Mouse (Mus musculus) midbrain, embryonic 16.5 days (tissue): ENCODE results near the gene Spint1. TPM values are rescaled to one million over a fixed set of nuclear protein-coding genes. Genes with fewer than 3 reads are reported as not detected.

Source experiments
- ATAC-seq: fragments of 200-750 bp; cut with Nextera tagmentation; 2 replicates; pipeline ENCODE4 v1.8.0; 2017; ENCODE audit warnings: moderate TSS enrichment
- H3K27ac ChIP-seq: fragments of 300-500 bp; sonication (generic); 2 replicates; pipeline ENCODE4 v1.5.1; 2014; ENCODE audit warnings: mild to moderate bottlenecking, low read length, mixed read lengths
- H3K27me3 ChIP-seq: fragments of 300-500 bp; sonication (generic); 2 replicates; pipeline ENCODE4 v1.6.1; 2014; ENCODE audit warnings: low read depth, low read length, mixed read lengths; ENCODE audit not compliant: control insufficient read depth, insufficient read depth
- H3K36me3 ChIP-seq: fragments of 300-500 bp; sonication (generic); 2 replicates; pipeline ENCODE4 v1.6.1; 2014; ENCODE audit warnings: mild to moderate bottlenecking, low read length, moderate library complexity, mixed read lengths; ENCODE audit not compliant: control insufficient read depth, insufficient read depth
- H3K4me1 ChIP-seq: fragments of 300-500 bp; sonication (generic); 2 replicates; pipeline ENCODE4 v1.6.1; 2014; ENCODE audit warnings: mild to moderate bottlenecking, low read length, mixed read lengths; ENCODE audit not compliant: control insufficient read depth, insufficient read depth
- H3K4me2 ChIP-seq: fragments of 300-500 bp; sonication (generic); 2 replicates; pipeline ENCODE4 v1.6.1; 2014; ENCODE audit warnings: mild to moderate bottlenecking, low read length, mixed read lengths
- H3K4me3 ChIP-seq: fragments of 300-500 bp; sonication (generic); 2 replicates; pipeline ENCODE4 v1.5.1; 2014; ENCODE audit warnings: low read depth, mild to moderate bottlenecking, low read length, moderate library complexity, mixed read lengths
- H3K9ac ChIP-seq: fragments of 300-500 bp; sonication (generic); 2 replicates; pipeline ENCODE4 v1.6.1; 2014; ENCODE audit warnings: low read depth, low read length, mixed read lengths
- H3K9me3 ChIP-seq: fragments of 300-500 bp; sonication (generic); replicated peaks from 2 replicates; pipeline ENCODE4 v1.6.1; 2014; ENCODE audit warnings: mild to moderate bottlenecking, low read length, mixed read lengths; ENCODE audit not compliant: control insufficient read depth, poor library complexity, severe bottlenecking
- WGBS: fragments of 180-500 bp; shearing (Covaris S2); extraction: QIAGEN DNeasy Blood & Tissue Kit; methylation state at CpG from one replicate; pipeline ENCODE4 v1.1.7; 2014; 5-methylcytosine and 5-hydroxymethylcytosine counted together
- polyA plus RNA-seq: library from polyadenylated mRNA; unstranded; fragments of >200 nt; fragmentation: Nextera tagmentation; extraction: Ambion mirVana; gene quantifications from 2 replicates; pipeline ENCODE4 v1.2.1, GENCODE M21; 2015

Gene Spint1
- polyA plus RNA-seq, 1 experiment from 2014 or later: 0.36 TPM

DNA sequence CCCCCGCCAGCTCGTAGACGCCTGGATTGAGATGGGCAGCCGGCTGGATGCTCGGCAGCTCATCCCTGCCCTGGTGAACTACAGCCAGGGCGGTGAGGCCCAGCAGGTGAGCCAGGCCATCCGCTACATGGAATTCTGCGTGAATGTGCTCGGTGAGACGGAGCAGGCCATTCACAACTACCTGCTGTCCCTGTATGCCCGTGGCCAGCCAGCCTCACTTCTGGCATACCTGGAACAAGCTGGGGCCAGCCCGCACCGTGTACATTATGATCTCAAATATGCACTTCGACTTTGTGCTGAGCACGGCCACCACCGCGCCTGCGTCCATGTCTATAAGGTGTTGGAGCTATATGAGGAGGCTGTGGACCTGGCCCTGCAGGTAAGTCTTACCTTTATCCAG is 57.2 kb downstream of the Spint1 start:
- peaks cover 9% of the 10 kb centered on the region for H3K4me1 ChIP-seq
- no peaks in the 10 kb centered on the region for H3K27me3 ChIP-seq
- H3K9ac ChIP-seq: no peak overlapping the region
- H3K9me3 ChIP-seq: no peaks in the 10 kb centered on the region
- H3K4me3 ChIP-seq: no peak overlapping the region
- no peak overlapping the region for H3K4me2 ChIP-seq
- 95% methylated on average over 18 of the region's 18 CpGs for WGBS
- H3K36me3 ChIP-seq: peaks cover 31% of the 10 kb centered on the region
- no peak for ATAC-seq
- no peak overlapping the region for H3K27ac ChIP-seq

DNA sequence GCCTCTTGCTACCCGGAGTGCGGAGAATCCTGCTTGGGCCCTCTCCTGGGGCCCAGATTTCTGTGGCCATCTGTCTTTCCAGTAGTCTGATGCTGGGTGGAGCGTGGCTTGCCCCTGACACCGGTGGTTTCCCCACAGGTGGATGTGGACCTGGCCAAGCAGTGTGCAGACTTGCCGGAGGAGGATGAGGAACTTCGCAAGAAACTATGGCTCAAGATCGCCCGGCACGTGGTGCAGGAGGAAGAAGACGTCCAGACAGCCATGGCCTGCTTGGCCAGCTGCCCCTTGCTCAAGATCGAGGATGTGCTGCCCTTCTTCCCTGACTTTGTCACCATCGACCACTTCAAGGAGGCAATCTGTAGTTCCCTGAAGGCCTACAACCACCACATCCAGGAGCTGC is 59.6 kb downstream of the Spint1 start:
- no peak overlapping the region for H3K27ac ChIP-seq
- no peaks in the 10 kb centered on the region for H3K9me3 ChIP-seq
- 89% methylated on average over 12 of the region's 12 CpGs for WGBS
- no peak overlapping the region for H3K4me3 ChIP-seq
- H3K36me3 ChIP-seq: peaks cover 27% of the 10 kb centered on the region
- no peak overlapping the region for H3K4me2 ChIP-seq
- no peaks in the 10 kb centered on the region for H3K27me3 ChIP-seq
- H3K9ac ChIP-seq: no peak overlapping the region
- ATAC-seq: no peak
- H3K4me1 ChIP-seq: peaks cover 5% of the 10 kb centered on the region

DNA sequence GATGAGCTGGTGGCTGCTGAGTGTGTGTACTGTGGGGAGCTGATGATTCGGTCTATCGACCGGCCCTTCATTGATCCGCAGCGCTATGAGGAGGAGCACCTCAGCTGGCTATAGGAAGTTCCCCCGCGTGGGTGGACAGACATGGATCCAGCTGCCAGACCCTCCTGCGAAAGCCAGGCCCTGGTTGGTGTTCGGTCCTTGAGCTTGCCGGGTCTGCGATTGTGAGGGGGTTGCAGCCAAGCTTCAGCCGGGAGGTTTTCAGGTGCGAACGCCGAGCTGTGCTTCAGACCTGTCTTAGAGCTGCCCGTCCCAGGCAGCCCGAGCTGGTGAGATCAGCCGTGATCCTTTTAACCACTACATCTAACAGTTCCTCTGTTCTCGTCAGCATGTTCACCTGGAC is 60.3 kb downstream of the Spint1 start:
- peaks cover 27% of the 10 kb centered on the region for H3K36me3 ChIP-seq
- H3K4me2 ChIP-seq: no peak overlapping the region
- H3K4me3 ChIP-seq: no peak overlapping the region
- WGBS: 93% methylated on average over 19 of the region's 19 CpGs
- peaks cover 5% of the 10 kb centered on the region for H3K4me1 ChIP-seq
- ATAC-seq: no peak
- no peaks in the 10 kb centered on the region for H3K9me3 ChIP-seq
- H3K27ac ChIP-seq: no peak overlapping the region
- no peak overlapping the region for H3K9ac ChIP-seq
- no peaks in the 10 kb centered on the region for H3K27me3 ChIP-seq

DNA sequence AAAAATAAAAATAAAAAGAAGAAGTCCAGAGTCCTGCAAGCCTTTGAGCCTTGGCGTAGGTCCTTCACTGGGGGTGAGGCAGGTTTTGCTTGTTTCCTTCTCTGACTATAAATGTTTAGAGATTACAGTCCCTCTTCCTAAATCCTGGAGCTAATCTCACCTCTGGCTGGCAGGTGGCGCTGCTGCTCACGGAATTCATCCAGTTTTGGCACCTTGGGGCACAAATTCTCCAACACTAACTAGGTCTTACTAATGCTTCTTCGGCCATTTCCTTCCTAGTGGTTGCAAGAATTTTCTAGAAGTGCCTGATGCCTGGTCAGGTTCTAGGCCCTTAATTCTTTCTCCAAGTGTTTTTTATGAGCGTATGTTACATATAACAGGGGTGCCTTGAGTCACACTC is 61.2 kb downstream of the Spint1 start:
- H3K4me1 ChIP-seq: peaks cover 5% of the 10 kb centered on the region
- H3K27me3 ChIP-seq: no peaks in the 10 kb centered on the region
- no peak overlapping the region for H3K4me2 ChIP-seq
- H3K9ac ChIP-seq: no peak overlapping the region
- WGBS: 49% methylated on average over 5 of the region's 5 CpGs
- no peak overlapping the region for H3K27ac ChIP-seq
- ATAC-seq: no peak
- no peaks in the 10 kb centered on the region for H3K9me3 ChIP-seq
- peaks cover 21% of the 10 kb centered on the region for H3K36me3 ChIP-seq
- H3K4me3 ChIP-seq: no peak overlapping the region

DNA sequence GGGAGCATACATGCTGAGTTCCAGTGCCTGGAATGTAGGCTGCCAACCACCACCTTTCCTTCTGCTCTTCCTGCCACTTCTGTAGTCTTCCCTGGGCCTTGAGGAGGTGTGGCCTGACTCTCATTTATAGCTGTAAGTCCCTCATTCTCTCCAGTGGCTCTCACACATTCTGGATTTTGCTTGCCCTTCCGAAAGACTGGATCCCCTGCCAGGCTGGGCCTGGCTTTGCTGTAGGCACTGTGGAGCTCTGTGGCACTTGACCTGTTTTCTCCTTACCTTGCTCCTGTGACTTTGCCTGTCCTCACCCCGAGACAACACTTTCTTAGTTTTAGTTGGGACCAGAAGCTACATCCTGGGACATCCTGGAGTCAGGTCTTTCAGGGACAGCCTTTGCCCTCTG is 61.7 kb downstream of the Spint1 start:
- no peaks in the 10 kb centered on the region for H3K27me3 ChIP-seq
- no peak overlapping the region for H3K4me2 ChIP-seq
- peaks cover 16% of the 10 kb centered on the region for H3K36me3 ChIP-seq
- H3K9me3 ChIP-seq: no peaks in the 10 kb centered on the region
- H3K4me1 ChIP-seq: peaks cover 5% of the 10 kb centered on the region
- no peak overlapping the region for H3K4me3 ChIP-seq
- H3K9ac ChIP-seq: no peak overlapping the region
- 91% methylated on average over 2 of the region's 2 CpGs for WGBS
- ATAC-seq: no peak
- H3K27ac ChIP-seq: no peak overlapping the region

Other genes starting within 250 kb of the Spint1 start
- gene Ccdc32, start 208.0 kb upstream of the Spint1 start, polyA plus RNA-seq: 40.7 and 44.6 TPM in 2 replicates
- gene Rpusd2, start 202.6 kb upstream of the Spint1 start, polyA plus RNA-seq: 4.1 and 4.5 TPM in 2 replicates
- 4.5 and 8.4 TPM in 2 replicates for gene Knl1, start 190.2 kb upstream of the Spint1 start, polyA plus RNA-seq
- gene Rad51, start 124.6 kb upstream of the Spint1 start, polyA plus RNA-seq: 5.8 and 7.5 TPM in 2 replicates
- gene Rmdn3, start 80.3 kb upstream of the Spint1 start, polyA plus RNA-seq: 52.4 and 52.9 TPM in 2 replicates
- gene Gchfr, start 69.6 kb upstream of the Spint1 start, polyA plus RNA-seq: 7.3 and 9.4 TPM in 2 replicates
- 1.2 and 1.5 TPM in 2 replicates for gene Gm14137, start 62.9 kb upstream of the Spint1 start, polyA plus RNA-seq
- gene Zfyve19, start 28.7 kb upstream of the Spint1 start, polyA plus RNA-seq: 62.4 and 62.6 TPM in 2 replicates
- 25.9 and 28.5 TPM in 2 replicates for gene Dnajc17, start 28.6 kb upstream of the Spint1 start, polyA plus RNA-seq
- gene Ppp1r14d, start 7.5 kb upstream of the Spint1 start, polyA plus RNA-seq: not detected in 2 replicates
- gene Rhov, start 33.9 kb downstream of the Spint1 start, polyA plus RNA-seq: 47.5 and 53.8 TPM in 2 replicates
- gene Vps18, start 51.4 kb downstream of the Spint1 start, polyA plus RNA-seq: 30.2 and 31.7 TPM in 2 replicates
- gene Dll4, start 88.4 kb downstream of the Spint1 start, polyA plus RNA-seq: 4.4 and 5.0 TPM in 2 replicates
- gene Chac1, start 113.9 kb downstream of the Spint1 start, polyA plus RNA-seq: 9.5 and 10.5 TPM in 2 replicates
- gene Ino80, start 240.3 kb downstream of the Spint1 start, polyA plus RNA-seq: 2.7 and 3.8 TPM in 2 replicates